In the genomic region with DNA sequence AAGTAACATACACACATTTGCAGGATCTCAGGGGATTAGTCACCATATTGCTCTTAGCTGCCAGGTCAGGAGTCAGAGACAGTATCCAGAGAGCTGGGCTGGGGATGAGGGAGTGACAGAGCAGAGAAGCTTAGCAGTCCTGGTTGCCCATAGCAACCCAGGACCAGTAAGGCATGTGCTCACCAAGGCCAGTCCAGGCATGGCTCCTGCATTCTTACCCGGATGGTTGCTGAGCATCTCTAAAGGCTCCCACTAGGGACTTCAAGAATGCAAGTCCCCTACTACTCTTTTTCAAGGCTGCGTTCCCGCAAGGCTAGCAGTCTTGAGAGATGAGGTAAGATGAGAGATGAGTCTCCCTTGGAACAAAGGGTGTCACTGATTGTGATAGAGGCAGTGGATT, we compare ENCODE assay signal across 14 mouse cellular contexts. TPM values are rescaled to one million over a fixed set of nuclear protein-coding genes. Genes with fewer than 3 reads are reported as not detected.
DNase-seq lines count a peak whose midpoint lies in the region; ATAC-seq lines count a peak whose summit lies in the region.
"Had no signal": no experiment of that assay in that cellular context is flagged by ENCODE, and none has a peak within 500 bp of the region (broad histone marks: within the 10 kb centered on the region; RNA-seq: fewer than 3 reads in every experiment).

No protein-coding gene starts in this region.

- ATAC-seq in hindbrain, embryonic 13.5 days (ENCODE audit: low FRiP score), result peak; percentile 74; the same call in 1 of the 2 replicates
- ATAC-seq in midbrain, embryonic 16.5 days, result peak; percentile 91

- peak; percentile 59 for DNase-seq in R1 (ENCODE audit: low read depth, low spot score)
- peak; percentile 30 for DNase-seq in embryonic facial prominence, embryonic 10.5 days (ENCODE audit: low spot score)
- DNase-seq in heart, postnatal 25 days (ENCODE audit: low spot score), result no peak
- no peak for DNase-seq in frontal cortex, adult 2 months (ENCODE audit: extremely low spot score in 1 of 2, low spot score in 1 of 2)
- DNase-seq in adrenal gland, postnatal 14 days, result no peak
- DNase-seq: kidney, postnatal 4 days; retina, postnatal 1 day; thymus, postnatal 25 days had no signal

- no peak overlapping the region for H3K27ac ChIP-seq in embryonic facial prominence, embryonic 10.5 days (replicated peaks)
- H3K27ac ChIP-seq in hindbrain, embryonic 13.5 days, result no peak overlapping the region
- H3K27ac ChIP-seq in midbrain, embryonic 16.5 days (ENCODE audit: low read length), result no peak overlapping the region
- H3K27ac ChIP-seq: embryonic facial prominence, embryonic 13.5 days; lung, embryonic 15.5 days had no signal

- no peak overlapping the region for H3K4me3 ChIP-seq in embryonic facial prominence, embryonic 10.5 days
- no peak overlapping the region for H3K4me3 ChIP-seq in hindbrain, embryonic 13.5 days
- no peak overlapping the region for H3K4me3 ChIP-seq in midbrain, embryonic 16.5 days (ENCODE audit: low read depth, low read length)
- H3K4me3 ChIP-seq: embryonic facial prominence, embryonic 13.5 days; lung, embryonic 15.5 days had no signal

- no peaks in the 10 kb centered on the region for H3K36me3 ChIP-seq in embryonic facial prominence, embryonic 10.5 days (replicated peaks)
- H3K36me3 ChIP-seq in hindbrain, embryonic 13.5 days, result no peaks in the 10 kb centered on the region
- no peaks in the 10 kb centered on the region for H3K36me3 ChIP-seq in midbrain, embryonic 16.5 days (ENCODE audit: control insufficient read depth, insufficient read depth, low read length)
- H3K36me3 ChIP-seq: embryonic facial prominence, embryonic 13.5 days; lung, embryonic 15.5 days had no signal

- 42% methylated on average over 3 of the region's 3 CpGs for WGBS in embryonic facial prominence, embryonic 10.5 days
- WGBS in hindbrain, embryonic 13.5 days, result 11% methylated on average over 3 of the region's 3 CpGs
- WGBS in midbrain, embryonic 16.5 days, result 12% methylated on average over 3 of the region's 3 CpGs

- no peaks in the 10 kb centered on the region for H3K27me3 ChIP-seq in embryonic facial prominence, embryonic 10.5 days (replicated peaks; ENCODE audit: low read depth, poor library complexity, severe bottlenecking)
- H3K27me3 ChIP-seq in hindbrain, embryonic 13.5 days, result no peaks in the 10 kb centered on the region
- H3K27me3 ChIP-seq in midbrain, embryonic 16.5 days (ENCODE audit: control insufficient read depth, insufficient read depth, low read depth, low read length), result no peaks in the 10 kb centered on the region
- H3K27me3 ChIP-seq: embryonic facial prominence, embryonic 13.5 days; lung, embryonic 15.5 days had no signal

- H3K4me2 ChIP-seq in hindbrain, embryonic 13.5 days, result no peak overlapping the region
- H3K4me2 ChIP-seq in midbrain, embryonic 16.5 days (ENCODE audit: low read length), result no peak overlapping the region
- H3K4me2 ChIP-seq: embryonic facial prominence, embryonic 13.5 days; lung, embryonic 15.5 days had no signal

- no peak overlapping the region for H3K9ac ChIP-seq in hindbrain, embryonic 13.5 days
- H3K9ac ChIP-seq in midbrain, embryonic 16.5 days (ENCODE audit: low read depth, low read length), result no peak overlapping the region
- H3K9ac ChIP-seq: embryonic facial prominence, embryonic 13.5 days; lung, embryonic 15.5 days had no signal

- H3K9me3 ChIP-seq in embryonic facial prominence, embryonic 10.5 days, result no peaks in the 10 kb centered on the region
- no peaks in the 10 kb centered on the region for H3K9me3 ChIP-seq in hindbrain, embryonic 13.5 days
- no peaks in the 10 kb centered on the region for H3K9me3 ChIP-seq in midbrain, embryonic 16.5 days (replicated peaks; ENCODE audit: control insufficient read depth, low read length, poor library complexity, severe bottlenecking)
- H3K9me3 ChIP-seq: embryonic facial prominence, embryonic 13.5 days; lung, embryonic 15.5 days had no signal

- H3K4me1 ChIP-seq in embryonic facial prominence, embryonic 10.5 days, result peaks cover 10% of the 10 kb centered on the region
- H3K4me1 ChIP-seq in hindbrain, embryonic 13.5 days (replicated peaks), result peaks cover 9% of the 10 kb centered on the region
- no peaks in the 10 kb centered on the region; the same call in 1 of the 2 replicates for H3K4me1 ChIP-seq in midbrain, embryonic 16.5 days (ENCODE audit: control insufficient read depth, insufficient read depth, low read length)
- H3K4me1 ChIP-seq: embryonic facial prominence, embryonic 13.5 days; lung, embryonic 15.5 days had no signal

- intact Hi-C loops in heart, postnatal 25 days (cut with DNase I), result no loop called here

RNA-seq across cellular contexts. Expression of gene Cwc15, which starts 31.9 kb away (rescaled TPM):
- 174 and 178 TPM in 2 replicates for polyA plus RNA-seq in embryonic facial prominence, embryonic 10.5 days (2016; fragmentation: Nextera tagmentation; extraction: Ambion mirVana)
- 163 and 174 TPM in 2 replicates for polyA plus RNA-seq in hindbrain, embryonic 13.5 days (2015; fragmentation: Nextera tagmentation; extraction: Ambion mirVana)
- 145 TPM in 2 replicates for polyA plus RNA-seq in midbrain, embryonic 16.5 days (2015; fragmentation: Nextera tagmentation; extraction: Ambion mirVana)
- 10 to 100 TPM; 60.3 to 69.7 TPM for total RNA-seq in heart, postnatal 25 days (2021)
- polyA plus RNA-seq in frontal cortex, adult 2 months (2012; rRNA removed), result 91.1 and 103 TPM in 2 replicates
- total RNA-seq in adrenal gland, postnatal 14 days (2021), result 124 TPM in 2 replicates

RNA-seq across cellular contexts. Expression of gene Kdm4d, which starts 32.0 kb away (rescaled TPM):
- 0.19 and 0.46 TPM in 2 replicates for polyA plus RNA-seq in embryonic facial prominence, embryonic 10.5 days (2016; fragmentation: Nextera tagmentation; extraction: Ambion mirVana)
- polyA plus RNA-seq in hindbrain, embryonic 13.5 days (2015; fragmentation: Nextera tagmentation; extraction: Ambion mirVana), result 0.36 and 0.58 TPM in 2 replicates
- 0.63 and 1.3 TPM in 2 replicates for polyA plus RNA-seq in midbrain, embryonic 16.5 days (2015; fragmentation: Nextera tagmentation; extraction: Ambion mirVana)
- total RNA-seq in heart, postnatal 25 days (2021), result not detected
- polyA plus RNA-seq in frontal cortex, adult 2 months (2012; rRNA removed), result 0.86 and 1.3 TPM in 2 replicates
- 0.30 and 0.34 TPM in 2 replicates for total RNA-seq in adrenal gland, postnatal 14 days (2021)
- total RNA-seq: heart, adult 8-10 months had no signal
- polyA plus RNA-seq: limb, embryonic 11.5 days had no signal

Comparison
In these comparisons a context has a peak if more than half of its experiments do, and no peak if none do; other contexts are left out.
1. DNase-seq: peak in R1 (single experiment) and embryonic facial prominence, embryonic 10.5 days (single experiment); none in heart, postnatal 25 days (single experiment), frontal cortex, adult 2 months (0 of 2) and adrenal gland, postnatal 14 days (single experiment).